Mouse (Mus musculus): ENCODE measurements at regions not wholly inside any gene's neighbourhood (a gene's known extent, or its start where the extent isn't known, plus 50 kb on each side); places are given as distances from the start of the nearest gene placed in this dataset.

- DNase-seq: no peak
Observed at GRCm38 (mm10) chr11:65638211-65638610, 149.9 kb downstream of the Map2k4 start.

DNA sequence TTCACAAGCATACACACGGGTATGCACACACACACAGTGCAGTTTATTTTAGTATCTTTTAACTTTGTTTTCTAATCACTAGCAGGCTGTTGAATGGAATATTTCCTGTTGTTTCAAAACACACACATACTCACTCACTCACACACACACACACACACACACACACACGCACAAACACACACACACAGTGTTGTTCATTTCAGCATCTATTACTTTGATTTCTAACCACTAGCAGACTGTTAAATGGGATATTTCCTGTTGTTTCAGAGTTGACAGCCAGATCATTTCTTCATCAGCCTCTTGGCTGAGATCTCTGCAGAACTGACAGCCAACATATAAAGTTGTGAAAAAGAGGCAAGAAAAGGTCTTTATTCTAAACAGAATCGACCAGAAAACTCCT lies 150.9 kb downstream of the Map2k4 start:
- no peak for DNase-seq

- DNase-seq: no peak
Observed at GRCm38 (mm10) chr11:65635307-65635706, 152.8 kb downstream of the Map2k4 start.

GRCm38 (mm10) chr11:65631164-65631563 lies 156.9 kb downstream of the Map2k4 start:
- no peak for DNase-seq

GRCm38 (mm10) chr11:65630436-65630835 lies 157.7 kb downstream of the Map2k4 start:
- no peak for DNase-seq

- no peak for DNase-seq
Observed at GRCm38 (mm10) chr11:65629320-65629719, 158.8 kb downstream of the Map2k4 start.

DNA sequence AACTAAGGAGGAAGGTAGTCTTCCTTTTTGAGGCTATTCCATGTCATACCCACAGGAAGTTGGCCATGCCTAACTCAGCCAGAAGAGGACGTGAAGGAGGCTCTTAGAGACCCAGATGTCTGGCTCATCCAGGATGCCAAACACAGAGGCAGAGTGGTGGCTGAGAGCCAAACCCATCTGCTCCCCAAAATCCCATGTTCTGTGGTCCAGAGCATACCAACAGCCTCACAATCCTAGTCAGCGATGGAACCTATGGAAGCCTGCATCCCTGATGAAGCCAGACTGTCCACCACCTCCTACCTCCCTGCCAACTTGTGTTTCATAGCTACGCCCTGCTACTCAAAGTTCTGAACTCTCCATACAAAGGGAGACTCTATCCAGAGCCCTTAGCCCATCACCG lies 169.1 kb downstream of the Map2k4 start:
- no peak for DNase-seq

GRCm38 (mm10) chr11:65610536-65610935 lies 177.6 kb downstream of the Map2k4 start:
- DNase-seq: no peak

- no peak for DNase-seq
Observed at GRCm38 (mm10) chr11:65609056-65609455, 179.0 kb downstream of the Map2k4 start.

- DNase-seq: no peak
Observed at GRCm38 (mm10) chr11:65597298-65598076, 190.6 kb downstream of the Map2k4 start.

DNA sequence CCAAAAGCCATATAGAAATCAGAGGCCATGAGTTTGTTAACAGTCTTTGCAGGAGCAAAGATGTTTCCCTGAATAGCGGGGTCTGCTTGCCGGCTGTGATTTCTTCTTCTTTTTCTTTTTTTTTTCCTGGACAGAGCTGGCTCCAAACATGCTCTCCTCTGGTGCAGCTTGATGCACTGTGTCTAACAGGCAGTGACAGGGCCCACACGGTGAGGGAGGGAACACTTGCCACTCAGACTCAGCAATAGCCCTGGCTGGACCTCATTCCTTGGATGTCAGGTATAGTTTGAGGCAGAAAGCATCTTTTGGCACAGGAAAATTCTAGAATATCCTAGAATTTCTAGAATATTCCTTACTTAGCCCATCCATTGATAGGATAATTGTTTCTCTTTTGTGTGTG lies 199.6 kb downstream of the Map2k4 start:
- no peak for DNase-seq

GRCm38 (mm10) chr11:65567831-65568230 lies 220.3 kb downstream of the Map2k4 start:
- DNase-seq: peak in 1 of 2 experiments; percentile 1

- no peak for DNase-seq
Observed at GRCm38 (mm10) chr11:65558236-65558635, 229.9 kb downstream of the Map2k4 start.

DNA sequence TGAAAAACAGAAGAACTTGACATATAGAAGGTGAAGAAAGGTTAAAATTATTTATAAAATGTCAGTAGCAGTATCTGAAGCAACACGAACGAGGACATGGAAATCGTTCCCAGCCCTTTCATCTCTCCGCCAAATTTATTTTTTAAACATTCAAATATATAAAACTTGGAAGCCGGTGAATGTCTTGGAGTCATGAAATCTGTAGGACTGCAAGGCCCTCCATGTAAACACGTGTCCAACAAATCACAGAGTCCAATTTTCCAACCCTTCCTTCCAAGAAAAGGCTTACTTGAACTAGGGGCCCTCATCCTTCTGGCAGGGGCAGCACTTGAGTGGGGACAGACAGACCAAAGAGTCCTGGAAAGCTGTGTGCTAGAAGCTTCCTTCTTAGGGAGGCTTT lies 237.0 kb downstream of the Map2k4 start:
- no peak for DNase-seq

DNA sequence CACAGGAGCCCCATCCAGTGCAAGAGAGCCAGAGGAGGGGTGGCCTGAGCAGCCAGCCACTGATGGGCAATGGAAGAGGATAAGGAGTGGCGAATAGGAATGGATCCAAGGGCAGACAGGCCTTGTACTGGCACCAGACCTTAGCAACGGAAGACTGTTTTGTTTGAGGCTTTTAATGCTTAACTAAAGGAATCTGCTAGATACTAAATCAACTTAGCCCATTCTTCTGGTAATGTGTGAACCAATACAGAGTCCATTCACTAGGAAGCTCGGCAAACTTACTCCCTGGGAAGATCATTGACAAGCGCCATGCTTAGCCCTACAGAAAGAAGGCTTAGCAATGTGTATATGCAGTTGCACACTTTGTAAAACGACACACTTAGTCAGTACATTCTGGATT lies 243.8 kb downstream of the Map2k4 start:
- no peak for DNase-seq

GRCm38 (mm10) chr11:65543581-65543980 lies 244.5 kb downstream of the Map2k4 start:
- DNase-seq: no peak

DNA sequence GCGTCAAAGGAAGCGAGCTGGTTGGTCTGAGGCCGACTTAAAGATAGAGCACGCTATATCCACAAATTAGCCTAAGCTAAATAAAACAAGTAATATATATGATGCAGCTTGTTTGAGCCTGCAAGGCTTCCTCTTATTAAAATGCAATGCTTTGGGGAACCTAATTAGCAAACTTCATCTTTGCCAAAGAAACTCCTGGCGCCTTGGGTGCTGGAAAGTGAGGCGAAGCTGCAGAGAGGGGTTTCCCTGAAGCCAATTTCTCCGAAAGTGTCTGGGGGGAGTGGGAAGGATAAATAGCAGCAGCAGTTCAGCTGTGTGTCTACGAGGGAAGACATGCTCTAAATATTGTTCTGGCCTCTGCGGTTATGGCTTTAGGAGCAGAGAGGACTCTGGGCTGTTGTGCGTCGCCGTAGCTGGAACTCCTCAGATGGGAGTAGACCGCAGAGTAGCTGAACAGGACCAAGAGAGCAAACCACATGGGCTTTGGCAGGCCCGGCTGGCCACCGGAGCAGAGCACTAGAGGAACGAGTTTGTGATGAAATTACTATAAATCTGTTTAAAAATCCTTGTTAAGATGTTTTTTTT lies 251.0 kb downstream of the Map2k4 start:
- DNase-seq: no peak

GRCm38 (mm10) chr11:65535726-65536442 lies 252.2 kb downstream of the Map2k4 start:
- no peak for DNase-seq

GRCm38 (mm10) chr11:65530744-65531143 lies 257.4 kb downstream of the Map2k4 start:
- no peak for DNase-seq

DNA sequence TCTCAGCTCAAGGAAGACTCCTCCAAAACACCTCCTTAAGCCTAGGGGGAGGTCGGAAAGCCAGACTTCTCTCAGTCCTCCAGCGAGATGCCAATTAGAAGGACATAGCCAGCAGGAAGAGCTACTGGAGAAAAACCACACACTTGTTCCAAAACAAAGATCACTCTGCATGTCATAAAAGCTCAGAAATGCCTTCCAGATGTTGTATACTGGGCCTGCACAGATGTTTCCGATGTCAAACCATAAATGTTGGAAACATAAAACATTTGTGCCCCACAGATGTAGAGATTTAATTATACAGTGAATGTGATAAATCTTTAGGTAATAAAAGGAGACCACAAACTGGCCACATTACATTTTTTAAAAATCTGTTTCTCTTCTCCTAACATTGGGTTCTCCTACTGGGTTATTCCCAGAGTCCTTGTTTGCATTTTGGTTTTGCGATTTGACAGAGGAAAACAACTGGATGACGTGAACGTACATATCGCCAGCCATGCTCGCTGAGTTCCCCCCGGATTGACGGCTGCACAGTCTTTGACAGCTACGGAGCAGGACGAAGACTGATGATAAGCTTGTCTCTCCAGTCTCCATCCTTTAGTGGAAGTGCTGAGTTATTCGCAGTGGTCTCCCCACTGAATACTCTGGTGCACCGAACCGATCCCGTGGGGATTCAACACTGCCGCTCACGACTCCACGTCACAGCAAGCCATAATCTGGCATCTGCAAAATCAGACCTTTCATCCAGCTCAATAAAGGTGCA lies 235.5 kb upstream of the Myocd start:
- DNase-seq: no peak

DNA sequence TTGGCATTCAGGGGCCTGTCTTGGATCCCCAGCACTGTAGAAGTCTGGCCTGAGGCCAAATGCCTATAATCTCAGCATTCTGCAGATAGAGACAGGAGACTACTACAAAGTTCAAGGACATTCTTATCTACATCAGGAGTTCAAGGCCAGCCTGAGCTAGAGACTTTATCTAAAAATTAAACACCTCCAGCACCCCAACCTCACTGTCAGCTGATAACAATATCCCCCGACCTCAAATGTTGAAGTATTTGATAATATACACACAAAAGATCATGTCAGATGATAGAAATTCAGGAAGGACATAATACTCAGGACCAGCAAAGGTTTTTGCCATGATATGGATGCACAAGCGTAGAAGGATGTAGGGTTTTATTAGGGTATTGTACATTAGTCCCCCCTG lies 228.2 kb upstream of the Myocd start:
- no peak for DNase-seq

DNA sequence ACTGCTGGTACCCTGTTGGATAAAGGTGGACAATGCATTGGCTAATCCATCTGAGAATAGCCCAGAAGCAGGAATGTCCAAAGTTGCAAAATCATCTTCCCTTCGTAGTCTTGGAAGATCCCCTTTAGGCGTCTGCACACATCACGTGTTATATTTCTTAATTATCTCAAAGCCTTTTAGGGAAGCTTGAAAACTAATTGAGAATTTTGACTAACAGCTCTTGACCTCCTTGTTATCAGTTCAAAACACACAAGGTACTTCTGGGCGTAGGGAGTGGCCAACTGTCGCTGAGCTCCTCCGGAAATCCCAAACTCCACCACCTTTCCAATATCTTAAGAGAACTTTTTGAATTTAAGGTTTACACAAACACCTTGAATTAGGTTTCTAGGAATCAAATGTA lies 227.6 kb upstream of the Myocd start:
- DNase-seq: no peak

DNA sequence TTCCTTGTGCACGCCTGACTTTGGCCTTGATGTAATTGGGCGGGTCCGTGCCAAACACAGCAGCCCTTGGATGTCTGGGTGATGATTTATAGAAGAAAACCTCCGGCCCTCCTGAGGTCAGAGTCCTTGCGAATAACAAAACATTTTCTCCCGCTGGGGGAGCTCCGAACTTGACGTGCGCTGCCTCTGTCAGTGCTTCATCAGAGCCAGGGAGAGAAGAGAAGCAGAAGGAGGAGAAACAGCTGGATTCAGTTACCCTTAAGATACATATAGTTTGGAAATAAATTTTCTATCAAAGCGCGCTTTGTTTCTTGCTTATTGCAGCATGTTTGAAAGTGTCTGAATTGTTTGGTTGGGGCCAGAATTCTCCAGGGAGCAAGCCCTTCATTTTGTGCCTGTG lies 225.2 kb upstream of the Myocd start:
- DNase-seq: no peak

All from lung, adult 18-20 months (tissue).